Mouse (Mus musculus): Measurements from ENCODE around the gene Cyp46a1.

GRCm38 (mm10) chr12:108303778-108304365, 30.3 kb upstream of the Cyp46a1 start:
- no peak for TF ChIP-seq CTCF (IDR thresholded peaks at IDR 0.05; ENCODE audit: borderline replicate concordance, insufficient read depth, low read length)
- no peak for TF ChIP-seq POLR2A (IDR thresholded peaks at IDR 0.05; ENCODE audit: low read depth, low read length)

Data from embryonic fibroblast, embryonic 13.5 days (primary cell).